Mouse (Mus musculus): ENCODE data around the gene Arfgap3.

Arfgap3 gene

DNA sequence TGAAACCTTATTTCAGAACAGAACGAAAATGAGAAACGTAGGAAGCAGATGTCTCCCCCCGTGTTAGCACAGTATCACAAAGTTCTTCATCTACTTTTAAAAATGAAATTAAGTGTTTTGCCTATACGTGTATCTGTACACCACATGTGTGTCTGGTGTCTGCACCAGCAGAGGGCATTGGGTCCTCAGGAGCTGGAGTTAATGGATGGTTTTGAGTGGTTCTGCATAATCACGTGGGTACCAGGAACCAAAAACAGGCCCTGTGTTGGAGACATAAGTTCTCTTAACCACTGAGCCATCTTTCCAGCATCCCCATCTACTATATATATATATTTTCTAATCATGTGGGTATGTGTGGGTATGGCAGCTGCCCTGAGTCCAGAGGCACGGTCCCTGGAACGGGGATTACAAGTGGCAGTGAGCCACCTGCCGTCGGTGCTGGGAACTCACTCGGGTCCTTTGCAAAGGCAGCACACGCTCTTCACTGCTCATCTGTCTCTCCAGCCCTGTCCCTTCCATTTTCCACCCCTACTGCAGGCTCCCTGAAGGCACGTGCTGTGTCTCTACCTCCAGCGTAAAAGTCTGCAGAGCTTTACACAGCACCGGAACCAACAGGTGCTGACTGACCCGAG is 4.0 kb downstream of the Arfgap3 start:
- in situ Hi-C loops (cut with MboI; ENCODE audit: unreplicated experiment in 2 of 2), result no loop called here

DNA sequence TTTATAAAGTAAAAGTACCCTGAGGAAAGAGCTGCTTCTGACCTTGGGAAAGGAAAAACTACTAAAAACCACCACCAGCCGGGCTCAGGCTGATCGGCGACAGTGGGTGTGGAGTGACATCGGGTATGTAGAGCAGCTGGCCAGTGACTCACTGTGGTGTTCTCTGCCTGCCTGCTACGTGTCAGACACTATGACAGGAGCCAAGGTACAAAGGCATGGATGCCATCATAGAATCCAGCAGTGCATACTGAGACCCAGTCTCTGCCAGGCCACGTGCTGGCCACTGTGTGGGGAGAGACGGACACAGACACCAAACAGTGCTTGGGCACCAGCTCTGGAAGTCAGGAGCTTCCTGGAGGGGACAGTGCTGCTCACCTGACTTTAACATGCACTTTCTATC is 5.1 kb downstream of the Arfgap3 start:
- in situ Hi-C loops (cut with MboI; ENCODE audit: unreplicated experiment in 2 of 2), result no loop called here

DNA sequence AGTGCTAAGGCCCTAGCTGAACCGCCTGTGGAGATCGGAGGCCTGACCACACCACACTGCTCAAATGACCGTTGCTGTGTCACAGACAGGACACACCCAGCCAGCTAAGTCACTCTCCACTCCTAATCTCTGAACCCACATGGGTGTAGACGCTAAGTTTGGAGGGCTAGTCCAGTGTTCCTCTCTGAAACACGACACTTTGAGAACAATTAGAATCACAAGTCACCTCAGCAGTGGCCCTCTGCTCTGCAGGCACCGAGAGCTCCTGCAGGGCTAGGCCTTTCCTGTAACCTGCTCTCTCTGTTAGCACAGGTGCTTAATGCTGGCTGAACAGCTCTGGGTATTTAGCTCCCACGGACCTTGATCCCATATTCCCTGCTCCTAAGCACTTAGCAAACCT is 5.9 kb downstream of the Arfgap3 start:
- in situ Hi-C loops (cut with MboI; ENCODE audit: unreplicated experiment in 2 of 2), result no loop called here

DNA sequence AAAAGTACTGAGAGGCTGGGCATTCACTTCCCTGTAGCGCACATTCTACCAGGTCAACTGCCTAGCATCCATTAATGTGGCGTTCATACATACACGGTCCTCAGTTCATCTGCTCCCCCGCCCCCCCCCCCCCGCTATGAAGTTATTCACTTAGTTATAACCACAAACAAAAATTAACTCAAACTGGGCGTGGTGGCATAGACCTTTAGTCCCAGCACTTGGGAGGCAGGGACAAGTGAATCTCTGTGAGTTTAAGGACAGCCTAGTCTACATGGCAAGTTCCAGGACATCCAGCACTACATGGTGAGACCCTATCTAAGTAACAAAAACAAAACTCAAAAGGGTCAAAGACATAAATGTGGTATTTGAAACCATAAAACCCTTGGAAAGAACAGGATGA is 11.1 kb downstream of the Arfgap3 start:
- in situ Hi-C loops (cut with MboI; ENCODE audit: unreplicated experiment in 2 of 2), result no loop called here

DNA sequence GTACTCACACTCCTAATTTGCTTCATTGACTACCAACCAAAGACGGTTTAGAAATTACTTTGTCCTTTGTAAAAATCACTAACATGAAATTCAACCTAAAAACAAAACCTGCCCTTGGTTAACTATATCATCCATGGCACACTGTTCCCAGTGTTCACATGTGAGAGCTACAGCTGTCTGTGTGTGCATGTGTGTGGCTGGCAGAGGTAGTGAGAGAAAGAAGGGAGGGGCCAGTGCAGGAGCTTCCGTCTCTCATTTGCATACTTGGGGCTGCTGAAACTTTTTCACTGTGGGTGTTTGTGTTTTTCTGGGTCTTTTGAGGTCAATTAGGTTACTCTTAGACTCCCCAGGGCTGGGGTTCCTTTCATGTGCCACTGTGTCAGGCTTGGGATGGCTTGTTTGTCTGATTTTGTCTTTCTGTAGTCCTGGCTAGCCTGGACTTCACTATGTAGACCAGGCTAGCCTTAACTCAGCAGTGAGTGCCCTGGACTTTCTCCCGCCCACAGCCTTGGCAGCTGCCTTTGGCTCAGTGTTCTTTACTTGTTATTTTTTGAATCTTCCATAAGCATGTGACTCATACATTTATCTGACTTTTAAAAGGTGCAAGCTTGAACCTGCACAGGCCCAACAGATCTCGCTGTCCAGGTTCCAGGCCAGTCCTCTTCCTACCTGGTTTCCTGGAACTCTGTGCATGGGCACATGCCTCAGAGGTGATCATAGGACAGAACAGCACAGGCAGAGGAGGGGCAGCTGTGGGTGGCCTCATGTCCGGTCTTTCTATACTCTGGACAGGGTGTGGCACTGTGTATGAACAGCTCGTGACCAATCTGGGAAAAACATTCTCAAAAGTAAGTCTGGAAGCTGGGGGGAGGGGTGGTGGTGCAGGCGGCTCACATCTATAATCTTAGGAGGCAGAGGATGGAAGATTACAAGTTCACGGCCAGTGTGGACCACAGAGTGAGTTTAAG is 11.9 kb downstream of the Arfgap3 start:
- in situ Hi-C loops (cut with MboI; ENCODE audit: unreplicated experiment in 2 of 2), result no loop called here

DNA sequence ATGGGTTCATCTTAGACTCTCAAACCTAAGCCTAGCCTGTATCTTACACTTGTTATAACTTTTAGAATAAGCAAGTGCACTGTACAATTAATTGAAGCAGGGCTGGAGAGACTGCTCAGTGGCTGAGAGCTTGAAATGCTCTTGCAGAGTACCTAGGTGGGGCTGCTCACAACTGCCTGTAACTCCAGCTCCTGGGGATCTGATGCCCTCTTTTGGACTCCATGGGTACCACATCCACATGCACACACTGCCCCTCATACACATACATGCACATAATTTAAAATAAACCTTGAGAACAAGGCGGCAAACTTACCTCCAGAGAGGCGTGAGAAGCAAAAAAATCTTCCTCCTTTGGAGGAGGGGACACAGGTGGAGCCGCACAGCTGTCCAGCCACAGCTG is 17.7 kb downstream of the Arfgap3 start:
- in situ Hi-C loops (cut with MboI; ENCODE audit: unreplicated experiment in 2 of 2), result no loop called here

DNA sequence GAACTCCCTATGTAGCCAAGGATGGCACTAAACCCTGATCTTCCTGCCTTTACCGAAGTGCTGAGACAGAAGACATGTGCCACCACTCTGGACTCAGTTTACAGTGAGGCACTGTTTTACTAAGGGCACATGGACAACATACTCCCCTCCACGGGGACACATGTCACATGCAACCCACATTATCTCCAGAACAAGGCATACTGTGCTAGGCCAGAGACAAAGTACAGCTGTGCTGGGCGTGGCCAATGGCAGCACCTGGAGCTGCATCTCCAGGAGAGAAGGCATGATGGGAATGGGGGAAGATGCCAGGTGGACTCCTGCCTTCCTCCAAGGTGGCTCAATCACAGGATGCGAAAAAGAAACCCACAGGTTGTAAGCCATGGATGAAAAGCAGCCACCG is 21.1 kb downstream of the Arfgap3 start:
- in situ Hi-C loops (cut with MboI; ENCODE audit: unreplicated experiment in 2 of 2), result loop anchor here in 1 of 2 experiments (10.0 kb wide), 1 partner anchor 114 kb away; no protein-coding TSS in a partner anchor

DNA sequence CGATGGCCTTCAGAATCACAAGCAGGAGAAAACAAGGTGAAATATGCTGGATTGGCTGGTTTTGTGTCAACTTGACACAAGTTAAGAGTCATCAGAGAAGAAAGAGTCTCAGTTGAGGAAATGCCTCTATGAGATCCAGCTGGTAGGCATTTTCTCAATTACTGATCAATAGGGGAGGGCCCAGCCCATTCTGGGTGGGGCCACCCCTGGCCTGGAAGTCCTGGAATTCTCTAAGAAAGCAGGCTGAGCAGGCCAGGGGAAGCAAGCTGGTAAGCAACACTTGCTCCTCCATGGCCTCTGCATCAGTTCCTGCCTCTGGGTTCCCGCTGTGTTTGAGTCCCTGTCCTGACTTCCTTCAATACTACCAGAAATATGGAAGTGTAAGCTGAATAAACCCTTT is 27.0 kb downstream of the Arfgap3 start:
- in situ Hi-C loops (cut with MboI; ENCODE audit: unreplicated experiment in 2 of 2), result loop anchor here (10.0 to 25.0 kb wide), 2 partner anchors 108 to 511 kb away; no protein-coding TSS in a partner anchor

DNA sequence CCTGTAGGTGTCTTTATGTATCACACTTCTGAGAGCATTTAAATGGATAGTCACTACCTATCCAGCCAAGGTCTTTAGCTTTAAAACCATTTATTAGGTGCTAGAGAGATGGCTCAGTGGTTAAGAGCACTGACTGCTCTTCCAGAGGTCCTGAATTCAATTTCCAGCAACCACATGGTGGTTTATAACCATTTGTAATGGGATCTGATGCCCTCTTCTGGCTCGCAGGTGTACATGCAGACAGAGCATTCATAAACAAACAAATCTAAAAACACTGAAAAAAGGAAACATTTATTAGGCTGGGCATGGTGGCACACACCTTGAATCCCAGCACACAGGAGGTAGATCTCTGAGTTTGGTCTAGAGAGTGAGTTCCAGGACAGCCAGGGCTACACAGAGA is 35.1 kb downstream of the Arfgap3 start:
- in situ Hi-C loops (cut with MboI; ENCODE audit: unreplicated experiment in 2 of 2), result loop anchor here in 1 of 2 experiments (5.0 to 25.0 kb wide), 2 partner anchors 108 to 503 kb away; no protein-coding TSS in a partner anchor

DNA sequence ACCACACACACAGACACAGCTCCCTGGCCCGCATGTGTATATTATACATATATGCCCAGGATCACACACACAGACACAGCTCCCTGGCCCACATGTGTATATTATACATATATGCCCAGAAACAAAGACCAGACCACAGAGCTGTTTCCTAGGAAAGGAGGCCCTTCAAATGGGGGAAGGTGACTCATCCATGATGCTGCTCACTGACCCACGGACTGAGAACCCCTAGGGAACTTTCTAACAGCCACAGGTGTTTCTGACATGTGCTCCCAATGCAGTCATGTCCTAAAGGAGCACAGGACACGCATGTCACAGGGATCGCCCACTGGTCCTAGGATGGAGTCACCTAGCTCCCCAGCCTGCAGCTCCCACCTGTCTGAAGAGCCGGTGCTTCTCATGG is 40.2 kb downstream of the Arfgap3 start:
- in situ Hi-C loops (cut with MboI; ENCODE audit: unreplicated experiment in 2 of 2), result loop anchor here in 1 of 2 experiments (5.0 to 25.0 kb wide), 2 partner anchors 103 to 498 kb away; no protein-coding TSS in a partner anchor

DNA sequence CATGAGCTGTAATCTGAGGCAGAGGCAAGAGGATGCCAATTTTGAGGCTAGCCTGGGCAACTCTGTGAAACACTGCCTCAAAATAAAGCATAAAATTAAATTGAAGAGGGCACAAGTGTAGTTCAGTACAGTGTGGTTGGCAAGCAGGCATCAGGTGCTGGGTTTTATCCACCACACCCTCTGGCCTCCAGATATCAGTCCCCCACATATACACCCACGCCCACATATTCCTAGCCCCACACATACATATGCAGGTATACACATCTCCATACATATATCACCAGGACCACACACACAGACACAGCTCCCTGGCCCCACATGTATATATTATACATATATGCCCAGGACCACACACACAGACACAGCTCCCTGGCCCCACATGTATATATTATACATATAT is 41.3 kb downstream of the Arfgap3 start:
- in situ Hi-C loops (cut with MboI; ENCODE audit: unreplicated experiment in 2 of 2), result loop anchor here in 1 of 2 experiments (25.0 kb wide), 1 partner anchor 496 kb away; no protein-coding TSS in a partner anchor

DNA sequence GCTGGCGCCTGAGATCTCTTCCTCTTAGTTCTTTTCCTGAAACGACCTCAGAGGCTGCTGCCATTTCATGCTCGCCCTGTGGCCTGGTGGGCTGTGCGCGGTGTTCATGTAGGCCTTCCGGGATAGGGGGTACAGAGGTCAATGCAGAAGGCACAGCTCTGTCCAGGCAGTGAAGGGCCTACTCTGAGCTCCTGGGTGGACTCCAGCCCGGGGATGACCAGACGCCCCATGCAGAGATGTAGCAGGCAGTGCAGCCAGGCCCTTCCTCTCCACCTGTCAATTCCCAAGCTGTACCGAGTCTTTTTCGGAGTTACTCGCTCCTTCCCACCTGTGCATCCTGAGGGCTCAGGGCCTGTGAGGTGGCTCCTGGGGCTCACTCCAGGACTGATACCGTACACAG is 43.9 kb downstream of the Arfgap3 start:
- in situ Hi-C loops (cut with MboI; ENCODE audit: unreplicated experiment in 2 of 2), result loop anchor here in 1 of 2 experiments (25.0 kb wide), 1 partner anchor 494 kb away; no protein-coding TSS in a partner anchor

DNA sequence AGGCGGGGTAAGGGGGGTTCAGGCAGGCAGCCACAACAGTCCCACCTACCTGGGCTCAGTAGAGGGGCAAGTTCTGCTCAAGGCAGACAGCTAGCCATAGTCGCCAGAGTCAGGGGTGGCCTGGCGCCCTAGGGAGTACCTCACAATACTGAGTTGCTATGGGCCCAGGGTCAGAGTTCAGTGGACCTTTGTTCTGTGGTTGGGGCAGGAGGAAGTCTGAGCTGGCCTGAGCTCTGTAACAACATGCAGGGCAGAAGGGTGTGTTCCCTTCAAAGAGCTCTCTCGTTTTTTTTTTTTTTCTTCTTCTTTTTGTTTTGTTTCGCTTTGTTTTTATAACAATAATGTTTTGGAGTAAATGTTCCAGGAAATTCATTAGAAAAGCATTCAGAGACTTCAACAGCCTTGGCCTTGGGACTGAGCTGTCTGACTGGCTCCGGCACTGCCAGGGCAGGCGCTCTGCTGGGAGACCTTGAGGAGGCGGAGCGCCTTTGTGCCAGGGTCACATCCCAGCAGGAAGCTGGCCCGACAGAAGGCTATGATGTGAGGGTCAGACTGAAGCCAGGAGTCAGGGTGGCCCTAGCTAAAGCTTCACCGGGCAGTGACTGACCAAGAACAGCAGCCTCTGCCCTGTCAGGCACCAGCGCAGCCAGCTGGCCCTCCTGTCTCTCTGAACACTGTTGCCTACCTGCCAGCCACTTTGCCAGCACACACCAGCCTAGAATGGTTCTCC is 44.7 kb downstream of the Arfgap3 start:
- in situ Hi-C loops (cut with MboI; ENCODE audit: unreplicated experiment in 2 of 2), result loop anchor here in 1 of 2 experiments (25.0 kb wide), 1 partner anchor 493 kb away; no protein-coding TSS in a partner anchor

DNA sequence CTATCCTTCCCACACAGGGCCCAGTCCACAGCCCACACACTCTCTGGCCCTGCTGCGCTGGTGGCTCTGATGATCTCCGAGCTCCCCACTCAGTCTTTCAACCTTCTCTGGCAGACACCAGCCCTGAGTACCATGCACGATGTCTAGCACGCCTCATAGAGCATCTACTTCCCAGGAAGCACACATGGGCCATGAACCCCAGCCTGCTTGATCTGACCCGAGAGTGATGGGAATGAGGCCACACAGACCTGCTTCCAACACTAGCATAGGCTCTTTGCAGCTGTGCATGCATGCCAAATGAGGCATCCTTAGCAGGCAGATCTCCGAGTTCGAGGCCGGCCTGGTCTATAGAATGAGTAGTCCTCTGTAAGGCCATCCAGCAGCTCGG is 45.2 kb downstream of the Arfgap3 start:
- in situ Hi-C loops (cut with MboI; ENCODE audit: unreplicated experiment in 2 of 2), result loop anchor here in 1 of 2 experiments (25.0 kb wide), 1 partner anchor 492 kb away; no protein-coding TSS in a partner anchor

DNA sequence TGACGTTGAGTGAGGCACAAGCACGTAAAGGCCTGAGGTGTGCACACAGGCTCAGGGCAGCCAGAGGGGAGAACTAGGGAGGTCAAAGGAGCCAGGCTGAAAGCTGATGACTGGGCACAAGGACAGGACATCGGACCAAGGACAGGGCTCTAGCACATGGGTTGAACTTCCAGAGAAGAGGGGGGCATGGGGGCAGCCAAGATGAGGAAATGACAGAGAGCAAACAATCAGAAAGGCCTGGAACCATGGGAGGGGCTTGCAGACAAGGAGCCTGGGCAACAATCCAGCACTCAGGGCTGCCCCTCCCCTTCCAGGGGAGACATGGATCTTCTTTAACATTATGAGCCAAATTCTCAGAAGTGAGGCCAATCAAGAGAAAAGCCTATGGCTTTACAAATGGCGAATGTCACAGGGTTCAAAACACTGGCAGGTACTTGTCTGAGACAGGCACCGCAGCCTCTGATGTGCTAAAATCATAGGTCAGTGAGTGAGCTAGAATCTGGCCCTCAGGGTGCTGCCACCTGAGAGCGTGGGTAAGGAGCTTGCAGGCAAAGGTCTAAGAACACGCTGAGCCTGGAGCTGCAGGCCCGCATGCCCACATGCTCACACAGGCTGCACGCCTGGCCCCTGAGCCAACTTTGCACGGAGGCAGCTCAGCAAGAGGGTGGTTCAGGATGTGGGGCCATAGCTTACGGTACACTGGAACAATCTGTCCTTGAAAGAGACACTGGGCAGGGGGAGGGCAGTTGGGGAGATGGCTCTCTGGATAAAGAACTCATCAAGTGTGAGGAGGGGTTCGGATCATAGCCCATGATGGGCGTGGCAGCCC is 46.2 kb downstream of the Arfgap3 start:
- in situ Hi-C loops (cut with MboI; ENCODE audit: unreplicated experiment in 2 of 2), result loop anchor here in 1 of 2 experiments (25.0 kb wide), 1 partner anchor 492 kb away; no protein-coding TSS in a partner anchor

DNA sequence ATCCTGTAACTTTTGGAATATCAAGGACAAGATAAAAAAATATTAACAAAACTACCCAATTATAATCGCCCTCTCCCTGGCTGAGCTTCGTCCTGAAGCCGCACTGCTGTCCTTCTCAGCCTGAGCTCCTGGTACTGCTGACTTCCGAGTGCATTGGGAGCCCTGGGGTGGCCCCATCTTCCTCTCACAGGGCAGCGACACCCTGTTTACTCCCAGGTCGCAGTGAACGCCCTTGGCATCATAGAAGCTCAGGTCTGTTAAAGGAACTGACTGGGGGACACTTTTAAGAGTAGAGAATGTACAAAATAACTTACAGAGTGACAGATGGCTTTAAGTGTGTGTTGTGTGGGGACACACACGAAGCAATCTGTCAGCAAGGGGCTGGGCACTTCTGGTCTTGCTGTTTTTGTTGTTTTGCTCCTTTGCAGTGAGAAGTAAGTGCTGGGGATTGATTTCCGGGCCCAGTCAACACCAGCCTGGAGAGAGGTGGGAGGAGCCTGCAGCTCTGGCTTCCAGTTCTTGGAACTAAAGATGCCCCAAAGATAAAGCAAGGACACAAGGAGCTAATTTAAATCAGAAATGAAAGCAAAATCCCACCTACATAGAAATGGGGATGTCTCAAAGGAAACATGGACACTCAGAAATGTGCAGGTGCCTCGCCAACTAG is 50.0 kb downstream of the Arfgap3 start:
- in situ Hi-C loops (cut with MboI; ENCODE audit: unreplicated experiment in 2 of 2), result loop anchor here in 1 of 2 experiments (25.0 kb wide), 1 partner anchor 488 kb away; no protein-coding TSS in a partner anchor

DNA sequence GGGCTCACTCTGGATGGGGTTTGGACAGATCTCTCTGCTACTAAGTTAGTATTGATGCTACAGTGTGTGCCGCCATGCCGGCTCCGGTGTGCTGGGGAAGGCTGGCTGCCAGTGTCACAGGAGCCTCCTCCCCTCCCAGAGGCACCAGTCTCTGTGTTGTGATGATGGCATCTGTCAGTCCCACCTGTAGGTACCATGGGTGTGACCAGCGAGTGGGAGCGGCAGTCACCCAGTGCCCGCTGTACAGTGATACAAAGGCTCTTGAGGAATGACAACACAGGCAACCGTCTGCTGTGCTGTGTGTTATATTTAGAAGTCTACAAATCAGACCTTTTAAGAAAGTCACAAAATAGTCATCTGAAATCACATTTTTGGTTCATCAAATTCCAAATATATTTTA is 50.6 kb downstream of the Arfgap3 start:
- in situ Hi-C loops (cut with MboI; ENCODE audit: unreplicated experiment in 2 of 2), result no loop called here

DNA sequence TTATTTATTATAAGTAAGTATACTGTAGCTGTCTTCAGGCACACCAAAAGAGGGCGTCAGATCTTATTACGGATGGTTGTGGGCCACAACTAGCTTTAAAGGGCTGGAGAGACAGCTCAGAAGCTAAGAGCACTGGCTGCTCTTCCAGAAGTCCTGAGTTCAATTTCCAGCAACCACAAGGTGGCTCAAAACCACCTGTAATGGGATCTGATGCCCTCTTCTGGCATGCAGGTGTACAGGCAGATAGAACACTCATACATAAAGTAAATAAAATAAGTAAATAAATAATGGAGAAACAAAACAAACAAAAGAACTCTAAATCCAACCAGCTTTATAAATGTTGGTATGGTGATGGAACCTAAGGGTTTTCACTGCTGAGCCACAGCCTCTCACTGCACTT is 51.2 kb downstream of the Arfgap3 start:
- in situ Hi-C loops (cut with MboI; ENCODE audit: unreplicated experiment in 2 of 2), result no loop called here

DNA sequence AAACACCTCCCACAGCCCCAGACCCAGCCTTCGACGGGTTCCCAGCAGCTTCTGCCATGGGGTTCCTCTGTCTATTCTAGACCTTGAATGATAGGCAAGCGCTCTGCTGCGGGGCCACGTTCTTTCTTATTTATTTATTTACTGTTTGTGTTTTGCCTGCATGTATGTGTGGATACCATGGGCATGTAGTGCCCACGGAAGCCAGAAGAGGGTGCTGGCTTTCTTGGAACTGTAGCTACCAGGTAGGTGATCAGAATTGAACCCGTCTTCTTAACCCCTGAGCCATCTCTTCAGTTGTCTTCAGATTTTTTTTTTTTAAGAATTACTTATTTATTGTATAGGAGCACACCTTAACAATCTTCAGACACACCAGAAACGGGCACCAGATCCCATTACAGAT is 51.7 kb downstream of the Arfgap3 start:
- in situ Hi-C loops (cut with MboI; ENCODE audit: unreplicated experiment in 2 of 2), result no loop called here

Measured in v-Abl transformed pro-B cells (cell line).